Mouse (Mus musculus) gastrocnemius, postnatal 14 days (tissue): Measurements from ENCODE around the gene Rsl1. TPM values are rescaled to one million over a fixed set of nuclear protein-coding genes. Genes with fewer than 3 reads are reported as not detected.
"Not testable (repeated sequence)": the region's sequence is repeated elsewhere in the genome, so short reads cannot be mapped to it uniquely, and the experiment has no call there.

Experiments
- DNase-seq: peaks from one replicate; pipeline ENCODE4 v3.0.0; 2021; ENCODE audit warnings: mixed read lengths
- intact Hi-C: fragments of 180-260 bp; cut with DNase I; formaldehyde crosslinking; loops from one replicate; pipeline ENCODE4 v1.15.1; 2025; ENCODE audit warnings: low total_unique reads
- long read RNA-seq, 2 experiments: library from polyadenylated mRNA; stranded (forward); transcript quantifications; one replicate each; pipeline ENCODE4 v2.0.0; 2021
- total RNA-seq, 2 experiments: library from RNA; stranded (reverse); gene quantifications; 2 replicates each; pipeline ENCODE4 v1.2.3; 2021

Rsl1 gene
- total RNA-seq = 1 to 10 TPM; 1.5 to 1.7 TPM
- long read RNA-seq, experiment 1 = 0 reads
- long read RNA-seq, experiment 2 = 0 reads

GRCm38 (mm10) chr13:67172991-67173722 is at the start of gene Rsl1:
Gene Rsl1, plus strand, starts transcription at chr13:67173182.
- intact Hi-C loops = not testable (repeated sequence)
- DNase-seq = peak; percentile 59

- DNase-seq = no peak
- intact Hi-C loops = no loop called here
Measured at GRCm38 (mm10) chr13:67124460-67124859, 48.5 kb upstream of the Rsl1 start.

- intact Hi-C loops, DNase-seq: not testable (repeated sequence)
Measured at GRCm38 (mm10) chr13:67127507-67127906, 45.5 kb upstream of the Rsl1 start.

GRCm38 (mm10) chr13:67128038-67128721 is 44.8 kb upstream of the Rsl1 start:
- peak; percentile 69 for DNase-seq
- intact Hi-C loops = no loop called here

GRCm38 (mm10) chr13:67166122-67166521 is 6.9 kb upstream of the Rsl1 start:
- DNase-seq, intact Hi-C loops: not testable (repeated sequence)

- intact Hi-C loops = no loop called here
- no peak for DNase-seq
Measured at GRCm38 (mm10) chr13:67173723-67174055, 707 bp downstream of the Rsl1 start.

GRCm38 (mm10) chr13:67194340-67194894 is 21.4 kb downstream of the Rsl1 start, which contains the start of gene Zfp455:
Gene Zfp455, plus strand, starts transcription at chr13:67194506.
- peak; percentile 24 for DNase-seq
- intact Hi-C loops = no loop called here

- intact Hi-C loops = no loop called here
- DNase-seq = no peak
Measured at GRCm38 (mm10) chr13:67201656-67202055, 28.7 kb downstream of the Rsl1 start.

- no peak for DNase-seq
Measured at GRCm38 (mm10) chr13:67214015-67214607, 41.1 kb downstream of the Rsl1 start.

More at GRCm38 (mm10) chr13:67214015-67214607, 41.1 kb downstream of the Rsl1 start:
- intact Hi-C loops = no loop called here

Other genes with a start within 250 kb of the Rsl1 start
- 1 to 10 TPM in 1 of 2 experiments, under 1 TPM in 1; 0.92 to 1.1 TPM for gene Zfp712, start 112.0 kb upstream of the Rsl1 start, total RNA-seq
- gene Zfp708, start 75.2 kb upstream of the Rsl1 start, total RNA-seq = under 1 TPM; 0.90 to 0.95 TPM
- 1 to 10 TPM in 1 of 2 experiments, under 1 TPM in 1; 0.98 to 1.8 TPM for gene Gm28557, start 64.6 kb upstream of the Rsl1 start, total RNA-seq
- gene Rslcan18, start 56.9 kb upstream of the Rsl1 start, total RNA-seq = under 1 TPM; 0.29 to 0.53 TPM
- 1 to 10 TPM; 3.2 to 3.3 TPM for gene Zfp759, start 51.5 kb upstream of the Rsl1 start, total RNA-seq
- under 1 TPM; 0.44 to 0.66 TPM for gene Zfp455, start 21.3 kb downstream of the Rsl1 start, total RNA-seq
- 1 to 10 TPM; 1.1 to 1.2 TPM for gene Zfp458, start 105.3 kb downstream of the Rsl1 start, total RNA-seq
- 1 to 10 TPM in 1 of 2 experiments, under 1 TPM in 1; 0.80 to 2.0 TPM for gene Zfp457, start 133.3 kb downstream of the Rsl1 start, total RNA-seq
- 1 to 10 TPM; 1.2 TPM for gene Zfp595, start 159.4 kb downstream of the Rsl1 start, total RNA-seq
- gene Gm28044, start 187.4 kb downstream of the Rsl1 start, total RNA-seq = under 1 TPM in 1 of 2 experiments, not detected in 1; 0.66 TPM
- gene Zfp953, start 187.4 kb downstream of the Rsl1 start, total RNA-seq = under 1 TPM; 0.89 to 0.90 TPM
- under 1 TPM; 0.35 TPM for gene Gm28041, start 202.6 kb downstream of the Rsl1 start, total RNA-seq
- gene Zfp456, start 202.6 kb downstream of the Rsl1 start, total RNA-seq = under 1 TPM; 0.18 to 0.21 TPM
- gene Zfp429, start 226.6 kb downstream of the Rsl1 start, total RNA-seq = 1 to 10 TPM in 1 of 2 experiments, under 1 TPM in 1; 0.64 to 1.8 TPM
- gene Zfp459, start 248.2 kb downstream of the Rsl1 start, total RNA-seq = under 1 TPM; 0.20 to 0.21 TPM